8 mouse cellular contexts compared by ENCODE assay signal in genomic region chr16:45192613-45193012, GRCm38 (mm10). TPM values are rescaled to one million over a fixed set of nuclear protein-coding genes. Genes with fewer than 3 reads are reported as not detected.
DNase-seq lines count a peak whose midpoint lies in the region; TF ChIP-seq lines count a peak whose summit lies in the region.

No protein-coding gene starts in this region.

- intact Hi-C loops in heart, postnatal 36 days (cut with DNase I), result no loop called here

- peak; percentile 86 for TF ChIP-seq CTCF in brain, embryonic 14.5 days (IDR thresholded peaks at IDR 0.05; ENCODE audit: borderline replicate concordance, extremely low read depth, insufficient read depth, insufficient read length)

- no peak for TF ChIP-seq POLR2A in brain, embryonic 14.5 days (IDR thresholded peaks at IDR 0.05; ENCODE audit: borderline replicate concordance, extremely low read depth, insufficient read depth, insufficient read length, poor library complexity, severe bottlenecking)

- DNase-seq in ES-CJ7 (ENCODE audit: low read depth, low spot score), result peak; percentile 83
- DNase-seq in brain, embryonic 14.5 days (ENCODE audit: low read depth), result peak; percentile 88
- DNase-seq in fibroblast of lung, adult 2 months (ENCODE audit: low read depth), result peak; percentile 50
- DNase-seq in heart, postnatal 36 days, result peak; percentile 72 to 80
- DNase-seq in layer of hippocampus, adult 8-10 months (ENCODE audit: low spot score in 2 of 2), result peak; percentile 50 to 76
- DNase-seq in lung, postnatal 25 days (ENCODE audit: low spot score), result peak; percentile 75
- DNase-seq in retina, postnatal 7 days (ENCODE audit: low read depth, low spot score), result peak; percentile 56
- peak; percentile 33 to 37 for DNase-seq in urinary bladder, adult 18-20 months (ENCODE audit: low spot score in 2 of 2)

RNA-seq across cellular contexts. Expression of gene Btla, which starts 31.5 kb away (rescaled TPM):
- 0.16 and 0.26 TPM in 2 replicates for polyA plus RNA-seq in brain, embryonic 14.5 days (2012; rRNA removed)
- under 1 TPM; 0.46 to 0.56 TPM for total RNA-seq in heart, postnatal 36 days (2021)
- total RNA-seq in layer of hippocampus, adult 8-10 months (2022), result under 1 TPM; 0.45 to 0.76 (median 0.53) TPM

RNA-seq across cellular contexts. Expression of gene Atg3, which starts 34.0 kb away (rescaled TPM):
- 29.4 and 30.5 TPM in 2 replicates for polyA plus RNA-seq in brain, embryonic 14.5 days (2012; rRNA removed)
- total RNA-seq in heart, postnatal 36 days (2021), result 10 to 100 TPM; 22.0 to 22.8 TPM
- 10 to 100 TPM; 45.7 to 49.7 (median 46.0) TPM for total RNA-seq in layer of hippocampus, adult 8-10 months (2022)

RNA-seq across cellular contexts. Expression of gene Slc35a5, which starts 34.1 kb away (rescaled TPM):
- polyA plus RNA-seq in brain, embryonic 14.5 days (2012; rRNA removed), result 21.5 and 25.6 TPM in 2 replicates
- 10 to 100 TPM; 10.3 to 11.0 TPM for total RNA-seq in heart, postnatal 36 days (2021)
- 10 to 100 TPM; 45.2 to 56.5 (median 49.3) TPM for total RNA-seq in layer of hippocampus, adult 8-10 months (2022)

Comparison
In these comparisons a context has a peak if more than half of its experiments do, and no peak if none do; other contexts are left out.
1. Peak in every context shown above with its lines: DNase-seq.
2. DNase-seq: peak in every context shown above with its lines; median percentile 88 in brain, embryonic 14.5 days; 83 in ES-CJ7; 76 in heart, postnatal 36 days; 75 in lung, postnatal 25 days; 63 in layer of hippocampus, adult 8-10 months; 56 in retina, postnatal 7 days; 50 in fibroblast of lung, adult 2 months; 35 in urinary bladder, adult 18-20 months.